Mouse (Mus musculus) neural tube, embryonic 14.5 days (tissue): ENCODE data around the gene Ppp1r8. TPM values are rescaled to one million over a fixed set of nuclear protein-coding genes. Genes with fewer than 3 reads are reported as not detected.

Experiments used
- ATAC-seq: fragments of 200-750 bp; cut with Nextera tagmentation; 2 replicates; pipeline ENCODE4 v1.8.0; 2017; ENCODE audit warnings: low read depth, mild to moderate bottlenecking, moderate TSS enrichment, moderate library complexity
- H3K27ac ChIP-seq: fragments of 300-500 bp; sonication (generic); 2 replicates; pipeline ENCODE4 v1.5.1; 2014; ENCODE audit warnings: low read depth, mild to moderate bottlenecking, control low read depth, low read length, moderate library complexity, mixed read lengths
- H3K27me3 ChIP-seq: fragments of 300-500 bp; sonication (generic); 2 replicates; pipeline ENCODE4 v1.6.1; 2014; ENCODE audit warnings: low read length; ENCODE audit not compliant: control insufficient read depth, insufficient read depth
- H3K36me3 ChIP-seq: fragments of 300-500 bp; sonication (generic); 2 replicates; pipeline ENCODE4 v1.6.1; 2014; ENCODE audit warnings: low read length, mixed read lengths; ENCODE audit not compliant: control insufficient read depth, insufficient read depth
- H3K4me1 ChIP-seq: fragments of 300-500 bp; sonication (generic); 2 replicates; pipeline ENCODE4 v1.6.1; 2014; ENCODE audit warnings: low read length; ENCODE audit not compliant: control insufficient read depth, insufficient read depth
- H3K4me2 ChIP-seq: fragments of 300-500 bp; sonication (generic); 2 replicates; pipeline ENCODE4 v1.6.1; 2014; ENCODE audit warnings: mild to moderate bottlenecking, low read depth, low read length, control low read depth
- H3K4me3 ChIP-seq: fragments of 300-500 bp; sonication (generic); 2 replicates; pipeline ENCODE4 v1.5.1; 2014; ENCODE audit warnings: low read depth, low read length, control low read depth, mixed read lengths
- H3K9ac ChIP-seq: fragments of 300-500 bp; sonication (generic); replicated peaks from 2 replicates; pipeline ENCODE4 v1.6.1; 2014; ENCODE audit warnings: low read depth, mild to moderate bottlenecking, control low read depth, low read length, mixed read lengths
- H3K9me3 ChIP-seq: fragments of 300-500 bp; sonication (generic); 2 replicates; pipeline ENCODE4 v1.6.1; 2016; ENCODE audit warnings: low read length; ENCODE audit not compliant: control insufficient read depth
- WGBS: fragments of 180-500 bp; shearing (Covaris S2); extraction: QIAGEN DNeasy Blood & Tissue Kit; methylation state at CpG from one replicate; pipeline ENCODE4 v1.1.7; 2014; 5-methylcytosine and 5-hydroxymethylcytosine counted together
- polyA plus RNA-seq: library from polyadenylated mRNA; unstranded; fragments of >200 nt; fragmentation: Nextera tagmentation; extraction: Ambion mirVana; gene quantifications from 2 replicates; pipeline ENCODE4 v1.2.1, GENCODE M21; 2014

Ppp1r8 gene
- polyA plus RNA-seq, 1 experiment from 2014 or later: 52.6 TPM

GRCm38 (mm10) chr4:132816404-132816803 lies 26.6 kb downstream of the Ppp1r8 start:
- Histone ChIP-seq H3K9ac (no peak overlapping the region), H3K27me3 (no peaks in the 10 kb centered on the region), H3K4me1 (no peaks in the 10 kb centered on the region), H3K9me3 (no peaks in the 10 kb centered on the region; the same call in 1 of the 2 replicates), H3K4me3 (no peak overlapping the region), H3K36me3 (no peaks in the 10 kb centered on the region), H3K4me2 (no peak overlapping the region), H3K27ac (no peak overlapping the region)
- WGBS: 86% methylated on average over 7 of the region's 7 CpGs
- ATAC-seq: no peak

GRCm38 (mm10) chr4:132809621-132810020 lies 33.3 kb downstream of the Ppp1r8 start:
- Histone ChIP-seq H3K4me3 (no peak overlapping the region), H3K27me3 (no peaks in the 10 kb centered on the region), H3K36me3 (no peaks in the 10 kb centered on the region), H3K4me1 (no peaks in the 10 kb centered on the region), H3K27ac (no peak overlapping the region), H3K9me3 (no peaks in the 10 kb centered on the region), H3K4me2 (no peak overlapping the region), H3K9ac (no peak overlapping the region)
- no peak for ATAC-seq
- WGBS: 92% methylated on average over 5 of the region's 5 CpGs

GRCm38 (mm10) chr4:132807771-132808641 lies 35.0 kb downstream of the Ppp1r8 start:
- 80% methylated on average over 5 of the region's 5 CpGs for WGBS
- no peak overlapping the region for H3K27ac ChIP-seq
- ATAC-seq: no peak
- no peak overlapping the region for H3K4me3 ChIP-seq
- H3K9ac ChIP-seq: no peak overlapping the region
- H3K36me3 ChIP-seq: no peaks in the 10 kb centered on the region
- H3K27me3 ChIP-seq: no peaks in the 10 kb centered on the region
- no peaks in the 10 kb centered on the region for H3K4me1 ChIP-seq
- H3K4me2 ChIP-seq: no peak overlapping the region
- H3K9me3 ChIP-seq: no peaks in the 10 kb centered on the region

- no peak overlapping the region for H3K4me3 ChIP-seq
- no peaks in the 10 kb centered on the region for H3K36me3 ChIP-seq
- no peak for ATAC-seq
- no peak overlapping the region for H3K4me2 ChIP-seq
- no peak overlapping the region for H3K27ac ChIP-seq
- WGBS: 91% methylated on average over 7 of the region's 7 CpGs
- H3K9ac ChIP-seq: no peak overlapping the region
- H3K27me3 ChIP-seq: no peaks in the 10 kb centered on the region
- H3K4me1 ChIP-seq: no peaks in the 10 kb centered on the region
- no peaks in the 10 kb centered on the region for H3K9me3 ChIP-seq
Observed at GRCm38 (mm10) chr4:132806620-132807191, 36.3 kb downstream of the Ppp1r8 start.

GRCm38 (mm10) chr4:132805599-132806197 lies 37.3 kb downstream of the Ppp1r8 start:
- H3K9ac ChIP-seq: no peak overlapping the region
- no peak for ATAC-seq
- WGBS: 85% methylated on average over 12 of the region's 12 CpGs
- no peak overlapping the region for H3K4me3 ChIP-seq
- no peaks in the 10 kb centered on the region for H3K36me3 ChIP-seq
- no peaks in the 10 kb centered on the region for H3K9me3 ChIP-seq
- no peak overlapping the region for H3K27ac ChIP-seq
- H3K27me3 ChIP-seq: no peaks in the 10 kb centered on the region
- H3K4me2 ChIP-seq: no peak overlapping the region
- no peaks in the 10 kb centered on the region for H3K4me1 ChIP-seq

GRCm38 (mm10) chr4:132805146-132805545 lies 37.8 kb downstream of the Ppp1r8 start:
- H3K4me2 ChIP-seq: no peak overlapping the region
- H3K27me3 ChIP-seq: no peaks in the 10 kb centered on the region
- no peak overlapping the region for H3K27ac ChIP-seq
- H3K9ac ChIP-seq: no peak overlapping the region
- H3K4me1 ChIP-seq: no peaks in the 10 kb centered on the region
- 84% methylated on average over 5 of the region's 5 CpGs for WGBS
- no peaks in the 10 kb centered on the region for H3K36me3 ChIP-seq
- H3K9me3 ChIP-seq: no peaks in the 10 kb centered on the region
- H3K4me3 ChIP-seq: no peak overlapping the region
- no peak for ATAC-seq

- Histone ChIP-seq H3K36me3 (no peaks in the 10 kb centered on the region), H3K9ac (no peak overlapping the region), H3K27me3 (no peaks in the 10 kb centered on the region), H3K27ac (no peak overlapping the region), H3K9me3 (no peaks in the 10 kb centered on the region), H3K4me2 (no peak overlapping the region), H3K4me1 (no peaks in the 10 kb centered on the region), H3K4me3 (no peak overlapping the region)
- no peak for ATAC-seq
- WGBS: 87% methylated on average over 6 of the region's 6 CpGs
Observed at GRCm38 (mm10) chr4:132804331-132804730, 38.6 kb downstream of the Ppp1r8 start.

GRCm38 (mm10) chr4:132803876-132804275 lies 39.1 kb downstream of the Ppp1r8 start:
- no peak overlapping the region for H3K4me3 ChIP-seq
- H3K4me2 ChIP-seq: no peak overlapping the region
- no peak for ATAC-seq
- H3K9ac ChIP-seq: no peak overlapping the region
- 97% methylated on average over 7 of the region's 7 CpGs for WGBS
- no peaks in the 10 kb centered on the region for H3K4me1 ChIP-seq
- H3K27me3 ChIP-seq: no peaks in the 10 kb centered on the region
- H3K27ac ChIP-seq: no peak overlapping the region
- no peaks in the 10 kb centered on the region for H3K36me3 ChIP-seq
- no peaks in the 10 kb centered on the region for H3K9me3 ChIP-seq

- no peak overlapping the region for H3K4me3 ChIP-seq
- no peak for ATAC-seq
- no peak overlapping the region for H3K9ac ChIP-seq
- H3K9me3 ChIP-seq: no peaks in the 10 kb centered on the region
- no peak overlapping the region for H3K27ac ChIP-seq
- H3K4me2 ChIP-seq: no peak overlapping the region
- WGBS: 94% methylated on average over 5 of the region's 5 CpGs
- H3K4me1 ChIP-seq: no peaks in the 10 kb centered on the region
- no peaks in the 10 kb centered on the region for H3K36me3 ChIP-seq
- H3K27me3 ChIP-seq: no peaks in the 10 kb centered on the region
Observed at GRCm38 (mm10) chr4:132803212-132803611, 39.8 kb downstream of the Ppp1r8 start.
